Mouse (Mus musculus): ENCODE measurements around the gene Slc20a1.
A peak's percentile ranks its signal among the peaks of the same experiment; 100 is the strongest.

Gene Slc20a1

DNA sequence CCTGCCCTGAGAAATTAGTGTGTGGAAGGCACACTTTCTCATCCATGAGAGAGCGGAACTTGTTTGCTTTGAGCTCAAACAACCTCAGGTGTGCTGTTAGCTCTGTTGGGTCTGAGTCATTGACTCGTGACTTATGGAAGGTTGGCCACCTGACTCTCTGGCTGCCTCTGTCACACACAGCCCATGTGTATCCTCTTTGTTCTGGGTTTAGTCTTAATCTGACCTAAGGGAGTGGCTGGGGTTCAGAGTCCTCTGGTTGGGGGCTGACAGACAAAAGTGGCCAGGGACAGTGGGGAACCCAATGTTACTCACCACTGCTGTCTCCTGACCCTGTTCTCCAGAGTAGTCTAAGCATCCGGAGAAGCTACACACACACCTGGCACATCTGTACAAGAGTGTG, 59.5 kb downstream of the Slc20a1 start:
- DNase-seq: no peak

DNA sequence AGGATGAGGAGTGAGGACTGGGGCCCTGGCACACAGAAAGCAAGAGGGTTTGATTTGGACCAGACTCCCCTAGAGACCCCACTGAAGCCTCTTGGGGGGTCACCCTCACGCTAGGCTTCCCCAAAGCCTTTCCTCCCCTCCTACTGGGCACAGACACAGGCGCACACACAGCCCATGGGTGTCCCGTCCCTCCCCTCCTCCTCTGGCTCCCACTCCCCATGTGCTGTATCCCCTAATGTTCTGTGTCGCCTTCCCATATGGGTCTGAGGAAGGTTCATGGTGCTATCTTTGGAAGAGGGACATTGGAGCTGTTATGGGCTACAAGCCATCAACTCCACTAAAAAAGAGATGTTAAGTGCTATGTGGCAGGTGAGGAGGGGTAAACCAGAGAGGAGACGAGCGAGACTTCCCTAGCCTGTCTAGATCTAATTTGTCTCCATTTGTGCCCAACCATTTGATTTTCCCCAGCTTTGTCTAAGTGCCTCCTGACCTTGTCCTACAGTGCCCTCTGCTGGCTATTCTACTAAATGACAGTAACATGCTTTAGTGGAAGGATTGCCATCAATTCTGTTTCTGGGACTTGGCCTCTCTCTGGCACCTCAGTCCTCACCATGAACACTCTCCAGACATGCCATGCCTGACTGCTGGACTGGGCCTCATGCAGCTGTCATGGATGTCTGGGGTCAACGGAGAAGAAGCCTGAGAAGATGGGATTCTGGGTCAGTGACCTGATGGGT, 60.1 kb downstream of the Slc20a1 start:
- DNase-seq: peak in 1 of 2 experiments; percentile 31

DNA sequence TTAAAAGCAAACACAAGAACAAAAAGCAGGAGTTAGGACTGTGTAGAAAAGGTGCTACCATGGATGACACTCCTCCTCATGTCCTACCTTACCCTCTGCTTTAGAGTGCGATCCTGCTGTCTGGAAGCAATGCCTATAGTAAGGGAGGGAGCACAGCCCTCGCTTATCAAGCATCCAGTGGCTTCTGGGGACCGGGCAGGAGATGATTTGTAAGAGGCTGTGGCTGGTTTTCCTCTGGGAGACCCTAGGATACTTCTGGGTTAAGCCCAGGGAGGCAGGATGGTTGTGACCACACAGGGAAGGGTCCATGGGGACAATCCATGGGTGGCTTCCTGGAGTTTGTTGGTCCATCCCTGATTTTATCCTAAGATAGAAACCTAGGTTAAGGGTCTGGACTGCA, 62.1 kb downstream of the Slc20a1 start:
- no peak for DNase-seq
